ENCODE assay signal across 8 mouse cellular contexts in genomic region chr7:140855181-140855580, GRCm38 (mm10). TPM values are rescaled to one million over a fixed set of nuclear protein-coding genes. Genes with fewer than 3 reads are reported as not detected.
DNase-seq lines count a peak whose midpoint lies in the region; ATAC-seq and TF ChIP-seq lines count a peak whose summit lies in the region.

No protein-coding gene starts in this region.

- ATAC-seq in liver, embryonic 11.5 days (replicated peaks; ENCODE audit: low FRiP score) = no peak
- no peak for ATAC-seq in stomach, embryonic 16.5 days (ENCODE audit: insufficient read depth, low FRiP score)

- WGBS in spleen, adult 2 months = 71% methylated on average over 9 of the region's 9 CpGs
- 69% methylated on average over 9 of the region's 9 CpGs for WGBS in liver, embryonic 11.5 days
- WGBS in stomach, embryonic 16.5 days = 68% methylated on average over 9 of the region's 9 CpGs

- intact Hi-C loops in gastrocnemius, adult 2 months (cut with DNase I) = no loop called here
- intact Hi-C loops in left cerebral cortex, postnatal 36 days (cut with DNase I) = loop anchor here (5.0 kb wide), 1 partner anchor 207 kb away; the partner anchor contains the start of gene B4galnt4

- H3K4me1 ChIP-seq in spleen, adult 2 months (ENCODE audit: control insufficient read depth, insufficient read depth, insufficient read length) = peaks cover 10% of the 10 kb centered on the region
- peaks cover 22% of the 10 kb centered on the region for H3K4me1 ChIP-seq in liver, embryonic 11.5 days (replicated peaks; ENCODE audit: control insufficient read depth, insufficient read depth, low read length)
- peaks cover 24% of the 10 kb centered on the region for H3K4me1 ChIP-seq in stomach, embryonic 16.5 days (ENCODE audit: control insufficient read depth, insufficient read depth, low read length)

- TF ChIP-seq POLR2A in spleen, adult 2 months (IDR thresholded peaks at IDR 0.05; ENCODE audit: low read depth, low read length) = no peak

- peak overlapping the region; percentile 99 for H3K4me2 ChIP-seq in liver, embryonic 11.5 days
- peak overlapping the region; percentile 98 for H3K4me2 ChIP-seq in stomach, embryonic 16.5 days (ENCODE audit: low read depth, low read length)

- no peak for DNase-seq in gastrocnemius, adult 2 months
- no peak for DNase-seq in gastrocnemius, adult 8-10 months (ENCODE audit: low spot score in 2 of 2)
- DNase-seq in spleen, adult 2 months (ENCODE audit: low read depth in 1 of 2, low spot score in 2 of 2) = no peak
- no peak for DNase-seq in spleen, postnatal 14 days (ENCODE audit: low spot score in 2 of 2)
- no peak for DNase-seq in liver, embryonic 11.5 days (ENCODE audit: low spot score)
- DNase-seq in left cerebral cortex, postnatal 36 days (ENCODE audit: low spot score in 2 of 2) = no peak
- no peak for DNase-seq in left cerebral cortex, adult 18-20 months (ENCODE audit: low spot score in 2 of 2)

- peaks cover 16% of the 10 kb centered on the region for H3K36me3 ChIP-seq in spleen, adult 2 months (ENCODE audit: control insufficient read depth, insufficient read depth, low read length)
- peaks cover 31% of the 10 kb centered on the region for H3K36me3 ChIP-seq in liver, embryonic 11.5 days (ENCODE audit: control insufficient read depth, insufficient read depth, low read length)
- H3K36me3 ChIP-seq in stomach, embryonic 16.5 days (ENCODE audit: control insufficient read depth, insufficient read depth, low read length) = peaks cover 19% of the 10 kb centered on the region

- peak overlapping the region; percentile 91 for H3K9ac ChIP-seq in liver, embryonic 11.5 days (ENCODE audit: low read depth, low read length)
- peak overlapping the region; percentile 95 for H3K9ac ChIP-seq in stomach, embryonic 16.5 days (ENCODE audit: low read length)

- H3K4me3 ChIP-seq in gastrocnemius, adult 2 months = peak overlapping the region; percentile 96
- H3K4me3 ChIP-seq in spleen, adult 2 months (ENCODE audit: extremely low read depth, insufficient read depth, insufficient read length) = peak overlapping the region; percentile 86; the same call in 1 of the 2 replicates
- peak overlapping the region; percentile 67 for H3K4me3 ChIP-seq in liver, embryonic 11.5 days (ENCODE audit: low read depth, low read length)
- H3K4me3 ChIP-seq in stomach, embryonic 16.5 days (replicated peaks; ENCODE audit: low read length) = peak overlapping the region; percentile 95

- no peaks in the 10 kb centered on the region for H3K9me3 ChIP-seq in liver, embryonic 11.5 days (ENCODE audit: control insufficient read depth, low read length)
- no peaks in the 10 kb centered on the region for H3K9me3 ChIP-seq in stomach, embryonic 16.5 days (replicated peaks; ENCODE audit: control insufficient read depth, low read length)

- TF ChIP-seq CTCF in gastrocnemius, adult 2 months (IDR thresholded peaks at IDR 0.05) = no peak
- TF ChIP-seq CTCF in spleen, adult 2 months (IDR thresholded peaks at IDR 0.05; ENCODE audit: extremely low read depth, insufficient read depth, insufficient read length, insufficient replicate concordance) = no peak

- H3K27ac ChIP-seq in gastrocnemius, adult 2 months = peak overlapping the region; percentile 99
- H3K27ac ChIP-seq in spleen, adult 2 months (ENCODE audit: insufficient read depth, low read length) = no peak overlapping the region
- no peak overlapping the region for H3K27ac ChIP-seq in liver, embryonic 11.5 days (ENCODE audit: low read depth, low read length)
- H3K27ac ChIP-seq in stomach, embryonic 16.5 days (ENCODE audit: low read length) = peak overlapping the region; percentile 97; the same call in 1 of the 2 replicates

- H3K27me3 ChIP-seq in spleen, adult 2 months (ENCODE audit: control insufficient read depth, insufficient read depth, low read length) = no peaks in the 10 kb centered on the region
- H3K27me3 ChIP-seq in liver, embryonic 11.5 days (replicated peaks; ENCODE audit: control insufficient read depth, insufficient read depth, low read length) = no peaks in the 10 kb centered on the region
- H3K27me3 ChIP-seq in stomach, embryonic 16.5 days (ENCODE audit: control insufficient read depth, insufficient read depth, low read length) = no peaks in the 10 kb centered on the region

RNA-seq across cellular contexts. Expression of gene Gm45785, which starts 0.9 kb away (rescaled TPM):
- not detected for total RNA-seq in gastrocnemius, adult 2 months (2021)
- not detected for total RNA-seq in gastrocnemius, adult 8-10 months (2022)
- polyA plus RNA-seq in spleen, adult 2 months (2012; rRNA removed) = not detected in 2 replicates
- polyA plus RNA-seq in liver, embryonic 11.5 days (2014; fragmentation: Nextera tagmentation; extraction: Ambion mirVana) = not detected in 2 replicates
- polyA plus RNA-seq in stomach, embryonic 16.5 days (2015; fragmentation: Nextera tagmentation; extraction: Ambion mirVana) = not detected in 2 replicates
- 1 to 10 TPM in 1 of 2 experiments, not detected in 1; 2.3 TPM for total RNA-seq in left cerebral cortex, postnatal 36 days (2021)
- total RNA-seq in left cerebral cortex, adult 18-20 months (2021) = 1 to 10 TPM; 1.2 to 1.7 TPM

RNA-seq across cellular contexts. Expression of gene Ric8a, which starts 1.6 kb away (rescaled TPM):
- 10 to 100 TPM; 12.7 TPM for total RNA-seq in gastrocnemius, adult 2 months (2021)
- total RNA-seq in gastrocnemius, adult 8-10 months (2022) = 10 to 100 TPM; 11.8 to 13.5 (median 13.1) TPM
- 104 and 117 TPM in 2 replicates for polyA plus RNA-seq in spleen, adult 2 months (2012; rRNA removed)
- 44.3 and 45.4 TPM in 2 replicates for polyA plus RNA-seq in liver, embryonic 11.5 days (2014; fragmentation: Nextera tagmentation; extraction: Ambion mirVana)
- 62.5 and 77.8 TPM in 2 replicates for polyA plus RNA-seq in stomach, embryonic 16.5 days (2015; fragmentation: Nextera tagmentation; extraction: Ambion mirVana)
- 10 to 100 TPM; 68.2 to 68.7 TPM for total RNA-seq in left cerebral cortex, postnatal 36 days (2021)
- total RNA-seq in left cerebral cortex, adult 18-20 months (2021) = 10 to 100 TPM; 70.2 to 75.0 TPM

RNA-seq across cellular contexts. Expression of gene Bet1l, which starts 2.2 kb away (rescaled TPM):
- total RNA-seq in gastrocnemius, adult 2 months (2021) = 1 to 10 TPM; 6.0 to 6.9 TPM
- total RNA-seq in gastrocnemius, adult 8-10 months (2022) = 1 to 10 TPM; 6.5 to 7.7 (median 6.8) TPM
- 16.9 and 19.0 TPM in 2 replicates for polyA plus RNA-seq in spleen, adult 2 months (2012; rRNA removed)
- 21.5 and 25.1 TPM in 2 replicates for polyA plus RNA-seq in liver, embryonic 11.5 days (2014; fragmentation: Nextera tagmentation; extraction: Ambion mirVana)
- 43.5 and 46.6 TPM in 2 replicates for polyA plus RNA-seq in stomach, embryonic 16.5 days (2015; fragmentation: Nextera tagmentation; extraction: Ambion mirVana)
- total RNA-seq in left cerebral cortex, postnatal 36 days (2021) = 10 to 100 TPM; 22.5 to 27.3 TPM
- total RNA-seq in left cerebral cortex, adult 18-20 months (2021) = 10 to 100 TPM; 23.1 to 24.5 TPM

RNA-seq across cellular contexts. Expression of gene Odf3, which starts 7.6 kb away (rescaled TPM):
- not detected for total RNA-seq in gastrocnemius, adult 2 months (2021)
- total RNA-seq in gastrocnemius, adult 8-10 months (2022) = not detected
- polyA plus RNA-seq in spleen, adult 2 months (2012; rRNA removed) = not detected in 2 replicates
- polyA plus RNA-seq in liver, embryonic 11.5 days (2014; fragmentation: Nextera tagmentation; extraction: Ambion mirVana) = not detected in 2 replicates
- polyA plus RNA-seq in stomach, embryonic 16.5 days (2015; fragmentation: Nextera tagmentation; extraction: Ambion mirVana) = 0.08 TPM in 1 of 2 replicates, not detected in the other
- total RNA-seq in left cerebral cortex, postnatal 36 days (2021) = not detected
- not detected for total RNA-seq in left cerebral cortex, adult 18-20 months (2021)

RNA-seq across cellular contexts. Expression of gene Scgb1c1, which starts 9.8 kb away (rescaled TPM):
- not detected for total RNA-seq in gastrocnemius, adult 2 months (2021)
- total RNA-seq in gastrocnemius, adult 8-10 months (2022) = not detected
- polyA plus RNA-seq in spleen, adult 2 months (2012; rRNA removed) = 0.25 TPM in 1 of 2 replicates, not detected in the other
- polyA plus RNA-seq in liver, embryonic 11.5 days (2014; fragmentation: Nextera tagmentation; extraction: Ambion mirVana) = not detected in 2 replicates
- not detected in 2 replicates for polyA plus RNA-seq in stomach, embryonic 16.5 days (2015; fragmentation: Nextera tagmentation; extraction: Ambion mirVana)
- not detected for total RNA-seq in left cerebral cortex, postnatal 36 days (2021)
- total RNA-seq in left cerebral cortex, adult 18-20 months (2021) = not detected

Comparison
In these comparisons a context has a peak if more than half of its experiments do, and no peak if none do; other contexts are left out.
1. H3K27ac ChIP-seq: peak in gastrocnemius, adult 2 months (single experiment) and stomach, embryonic 16.5 days (single experiment); none in spleen, adult 2 months (single experiment) and liver, embryonic 11.5 days (single experiment).
2. RNA of gene Ric8a, which starts 1.6 kb away (total RNA-seq): 70.2 to 75.0 TPM in left cerebral cortex, adult 18-20 months and 68.2 to 68.7 TPM in left cerebral cortex, postnatal 36 days; 11.8 to 13.5 TPM in gastrocnemius, adult 8-10 months and 12.7 TPM in gastrocnemius, adult 2 months; every median in the first group is over 4 times any median in the second.
3. Peak in every context shown above with its lines, with median percentiles within 50 percentile points of each other: H3K4me3 ChIP-seq.